Mouse (Mus musculus) spleen, adult 10 weeks (tissue): Measurements from ENCODE around the gene 4931409K22Rik. TPM values are rescaled to one million over a fixed set of nuclear protein-coding genes. Genes with fewer than 3 reads are reported as not detected.

ENCODE experiments used
- polyA plus RNA-seq: library from polyadenylated mRNA; stranded (reverse); fragments of 350-450 nt; fragmentation: Illumina TruSeq; extraction: RNeasy Lipid Tissue Mini Kit (QIAGEN cat#74804); gene quantifications from one replicate; pipeline ENCODE4 v1.2.3, GENCODE M21; 2015; ENCODE audit warnings: low replicate concordance; ENCODE audit not compliant: insufficient read depth

The 4931409K22Rik gene
- polyA plus RNA-seq: not detected

DNA sequence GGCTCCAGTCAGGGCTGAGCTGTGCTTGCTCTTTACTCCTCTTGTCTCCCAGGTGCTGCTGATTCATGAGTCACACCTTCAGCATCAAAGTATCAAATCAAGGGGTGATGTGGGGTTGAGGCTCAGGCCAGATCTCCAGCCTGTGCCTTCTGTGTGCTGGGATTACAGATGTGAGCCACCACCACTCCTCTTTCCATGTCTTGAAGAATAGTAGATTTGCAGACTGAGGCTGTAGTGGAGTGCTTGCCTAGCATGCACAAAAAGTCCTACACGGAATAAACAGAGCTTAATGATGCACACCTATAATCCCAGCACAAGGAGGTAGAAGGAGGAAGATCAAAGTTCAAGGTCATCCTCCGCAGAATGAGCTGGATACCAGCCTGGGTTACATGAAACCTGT lies at the start of gene 4931409K22Rik:
Gene 4931409K22Rik, minus strand, starts transcription at position 101 of the 400 bp plus-strand sequence.

DNA sequence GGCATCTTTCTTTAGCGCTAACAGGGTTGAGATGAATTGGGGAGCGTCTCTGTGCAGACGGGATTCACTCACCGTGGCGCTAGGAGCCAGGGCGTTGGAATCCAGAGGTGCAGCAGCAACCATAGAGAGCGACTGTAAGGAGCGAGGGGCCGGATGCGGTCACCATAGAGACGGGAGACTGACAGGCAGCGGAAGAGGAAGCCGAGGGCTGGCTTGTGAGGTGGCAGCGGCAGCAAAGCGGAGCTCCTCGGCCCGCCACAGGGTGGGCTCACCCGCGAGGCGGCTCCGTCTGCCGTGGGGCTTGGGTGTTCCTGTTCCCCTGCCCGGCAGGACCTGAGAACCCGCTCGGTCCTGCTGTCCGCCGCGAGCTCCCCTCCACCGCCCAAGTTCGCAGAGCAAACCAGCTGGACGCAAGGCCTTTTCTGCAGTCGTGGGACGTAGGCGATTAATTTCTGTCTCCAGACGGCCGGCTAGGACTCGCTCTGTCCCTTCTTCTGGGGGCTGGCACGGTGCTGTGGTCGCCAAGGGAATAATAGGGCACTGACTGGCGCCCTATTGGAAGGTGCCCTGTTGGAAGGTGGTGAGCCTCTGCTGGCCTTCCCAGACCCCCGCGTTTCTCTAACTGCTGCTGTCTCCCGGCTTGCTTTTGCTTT lies 30.1 kb upstream of the 4931409K22Rik start, which contains the start of gene Chpf2:
Gene Chpf2, plus strand, starts transcription at position 195 of the 653 bp plus-strand sequence.

DNA sequence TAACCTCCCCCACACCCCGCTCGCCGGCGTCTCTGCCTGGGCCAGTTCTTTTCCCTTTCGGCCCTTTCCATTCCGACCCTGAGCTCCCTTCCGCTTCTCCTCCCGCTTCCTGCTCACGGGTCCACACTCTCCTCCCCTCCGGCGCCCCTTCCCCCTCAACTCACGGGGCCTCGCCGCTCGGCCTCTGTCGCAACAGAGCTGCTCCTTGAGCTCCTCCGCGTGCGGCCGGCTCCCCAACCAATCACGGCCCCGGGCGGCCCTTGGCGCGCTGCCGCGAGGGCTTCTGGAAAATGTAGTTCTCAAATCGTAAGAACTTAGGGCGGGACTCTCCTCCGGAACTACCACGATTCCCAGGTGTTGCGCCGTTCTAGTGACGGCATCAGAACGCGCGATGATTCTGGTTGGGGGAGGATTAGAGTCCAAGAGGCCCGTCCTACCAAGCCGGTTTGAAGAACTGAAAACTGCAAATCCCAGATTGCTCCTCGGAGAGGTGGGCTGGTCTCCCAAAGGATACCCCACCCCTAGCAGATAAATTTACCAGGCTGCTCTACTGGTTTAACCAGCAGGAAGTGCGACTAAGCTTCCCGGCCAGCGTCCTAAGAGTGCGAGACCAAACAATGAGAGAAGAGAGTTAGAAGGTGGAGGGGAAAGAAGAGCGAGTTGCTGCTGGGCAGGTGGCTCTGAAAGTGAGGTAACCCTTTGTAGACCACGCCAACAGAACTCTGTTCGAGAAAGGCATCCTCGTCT lies 20.7 kb upstream of the 4931409K22Rik start, which contains the start of gene Abcf2:
Gene Abcf2, minus strand, starts transcription at position 285 of the 747 bp plus-strand sequence.

GRCm38 (mm10) chr5:24540387-24541143 lies 16.0 kb downstream of the 4931409K22Rik start, which contains the start of gene Asb10:
Gene Asb10 (minus strand): TSS chr5:24540978.

GRCm38 (mm10) chr5:24526889-24527230 lies 29.7 kb downstream of the 4931409K22Rik start, which contains the start of gene Gbx1:
Gene Gbx1 (minus strand): TSS chr5:24527202.

Other genes starting within 250 kb of the 4931409K22Rik start
- gene Kcnh2, start 205.2 kb downstream of the 4931409K22Rik start, polyA plus RNA-seq: 0.37 TPM
- gene Nos3, start 192.0 kb downstream of the 4931409K22Rik start, polyA plus RNA-seq: 1.1 TPM
- gene Atg9b, start 164.7 kb downstream of the 4931409K22Rik start, polyA plus RNA-seq: 0.62 TPM
- 6.2 TPM for gene Abcb8, start 163.1 kb downstream of the 4931409K22Rik start, polyA plus RNA-seq
- gene Asic3, start 143.4 kb downstream of the 4931409K22Rik start, polyA plus RNA-seq: not detected
- gene Cdk5, start 133.3 kb downstream of the 4931409K22Rik start, polyA plus RNA-seq: 25.2 TPM
- gene Slc4a2, start 133.0 kb downstream of the 4931409K22Rik start, polyA plus RNA-seq: 19.8 TPM
- gene Fastk, start 111.5 kb downstream of the 4931409K22Rik start, polyA plus RNA-seq: 28.1 TPM
- 4.7 TPM for gene Tmub1, start 109.0 kb downstream of the 4931409K22Rik start, polyA plus RNA-seq
- gene Agap3, start 104.6 kb downstream of the 4931409K22Rik start, polyA plus RNA-seq: 12.0 TPM
- not detected for gene Gbx1, start 29.6 kb downstream of the 4931409K22Rik start, polyA plus RNA-seq
- not detected for gene Asb10, start 15.8 kb downstream of the 4931409K22Rik start, polyA plus RNA-seq
- gene Abcf2, start 20.7 kb upstream of the 4931409K22Rik start, polyA plus RNA-seq: 36.5 TPM
- 9.1 TPM for gene Chpf2, start 29.9 kb upstream of the 4931409K22Rik start, polyA plus RNA-seq
- 2.1 TPM for gene Smarcd3, start 67.6 kb upstream of the 4931409K22Rik start, polyA plus RNA-seq
- 60.5 TPM for gene Nub1, start 128.7 kb upstream of the 4931409K22Rik start, polyA plus RNA-seq
- 3.1 TPM for gene Wdr86, start 173.9 kb upstream of the 4931409K22Rik start, polyA plus RNA-seq
- not detected for gene Crygn, start 201.2 kb upstream of the 4931409K22Rik start, polyA plus RNA-seq